Mouse (Mus musculus): ENCODE results near the gene Phlda1.

Gene Phlda1

GRCm38 (mm10) chr10:111506926-111507459, 907 bp downstream of the Phlda1 start:
- DNase-seq: peak; percentile 43

DNA sequence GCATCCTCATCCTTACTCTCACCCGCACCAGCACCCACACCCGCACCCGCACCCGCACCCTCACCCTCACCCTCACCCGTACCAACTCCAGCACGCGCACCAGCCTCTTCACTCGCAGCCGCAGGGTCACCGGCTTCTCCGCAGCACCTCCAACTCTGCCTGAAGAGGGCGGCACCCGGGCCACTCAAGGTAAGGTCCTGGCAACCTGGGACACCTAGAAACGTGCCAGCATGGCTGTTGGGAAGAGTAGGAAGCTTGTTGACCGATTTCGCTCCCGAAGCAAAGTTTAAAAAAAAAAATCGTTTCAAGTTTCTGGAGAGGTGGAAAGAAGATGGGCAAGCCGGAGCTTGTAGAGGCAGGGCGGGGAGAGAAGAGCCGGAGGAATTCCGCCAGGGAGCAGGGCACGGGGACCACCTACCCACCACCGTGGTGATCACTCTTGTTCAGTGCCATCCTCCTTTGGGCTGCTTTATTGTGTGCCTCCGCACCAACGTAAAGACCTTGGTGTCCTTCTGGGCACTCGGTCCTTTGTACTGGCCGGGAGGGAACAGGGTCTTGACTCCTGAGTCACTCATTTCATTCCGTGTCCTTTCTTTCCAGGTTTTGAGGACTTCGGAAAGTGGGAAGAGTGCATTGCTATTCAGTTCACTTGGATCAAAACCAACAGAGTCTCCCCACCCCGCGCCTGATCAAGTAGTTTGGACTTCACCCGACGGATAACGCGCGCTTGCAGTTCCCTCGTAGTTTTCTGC, 1.6 kb downstream of the Phlda1 start:
- peak; percentile 70 for DNase-seq

GRCm38 (mm10) chr10:111508324-111509080, 2.4 kb downstream of the Phlda1 start:
- DNase-seq: no peak

DNA sequence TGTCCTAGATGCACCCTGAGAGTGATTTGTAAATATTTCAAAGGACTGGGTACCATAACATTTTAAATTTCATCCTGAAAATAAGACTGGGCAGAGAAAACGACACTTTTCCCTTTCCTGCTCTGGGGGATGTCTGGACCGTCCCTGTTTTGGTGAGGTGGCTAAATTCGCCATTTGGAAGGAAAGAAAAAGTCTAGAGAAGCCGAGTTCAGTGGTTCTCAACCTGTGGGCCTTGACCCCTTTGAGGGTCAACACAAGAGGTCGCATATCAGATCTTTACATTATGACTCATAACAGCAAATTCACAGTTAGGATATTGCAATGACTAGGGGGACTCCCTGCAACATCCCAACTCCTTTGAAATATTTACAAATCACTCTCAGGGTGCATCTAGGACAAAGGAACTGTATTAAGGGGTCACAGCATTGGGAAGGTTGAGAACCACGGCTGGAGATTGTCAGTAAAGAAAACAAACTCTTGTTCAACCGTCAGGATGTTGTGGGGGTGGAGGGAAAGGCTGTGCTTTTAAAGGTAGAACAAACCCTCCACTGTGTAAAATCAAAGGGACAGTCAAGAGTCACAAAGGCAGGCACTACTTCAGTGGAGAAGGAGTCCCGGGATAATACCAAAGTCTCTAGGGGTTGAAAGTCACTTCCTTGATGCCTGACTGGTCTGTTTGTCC, 3.2 kb downstream of the Phlda1 start:
- DNase-seq: no peak

- DNase-seq: no peak
Measured at GRCm38 (mm10) chr10:111509981-111510380, 3.9 kb downstream of the Phlda1 start.

GRCm38 (mm10) chr10:111510798-111511197, 4.7 kb downstream of the Phlda1 start:
- DNase-seq: no peak

DNA sequence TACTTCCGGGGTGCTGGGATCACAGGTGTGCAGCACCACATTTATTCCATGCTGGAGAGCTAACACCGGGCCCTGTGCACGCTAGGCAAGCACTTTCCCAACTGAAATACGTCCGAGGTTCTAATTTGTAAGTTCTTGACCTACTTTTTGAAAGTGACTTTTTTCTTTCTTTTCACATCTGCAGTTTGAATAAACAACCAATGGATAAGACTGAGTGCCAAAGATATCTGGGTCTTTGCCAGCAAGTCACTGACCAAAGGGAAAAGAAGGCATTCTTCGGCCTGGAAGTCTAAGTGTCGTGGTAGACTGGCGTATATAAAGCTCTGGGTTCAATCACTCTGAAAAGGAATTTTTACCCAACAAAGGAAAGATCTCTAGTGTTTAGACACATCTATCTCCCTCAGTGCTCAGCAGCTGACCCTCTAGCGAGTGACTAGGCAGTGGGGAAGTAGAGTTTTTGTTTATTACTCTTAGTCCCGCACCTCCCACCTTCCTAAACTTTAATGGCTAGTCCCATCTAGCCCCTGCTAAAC, 6.0 kb downstream of the Phlda1 start:
- no peak for DNase-seq

GRCm38 (mm10) chr10:111514282-111514885, 8.3 kb downstream of the Phlda1 start:
- no peak for DNase-seq

DNA sequence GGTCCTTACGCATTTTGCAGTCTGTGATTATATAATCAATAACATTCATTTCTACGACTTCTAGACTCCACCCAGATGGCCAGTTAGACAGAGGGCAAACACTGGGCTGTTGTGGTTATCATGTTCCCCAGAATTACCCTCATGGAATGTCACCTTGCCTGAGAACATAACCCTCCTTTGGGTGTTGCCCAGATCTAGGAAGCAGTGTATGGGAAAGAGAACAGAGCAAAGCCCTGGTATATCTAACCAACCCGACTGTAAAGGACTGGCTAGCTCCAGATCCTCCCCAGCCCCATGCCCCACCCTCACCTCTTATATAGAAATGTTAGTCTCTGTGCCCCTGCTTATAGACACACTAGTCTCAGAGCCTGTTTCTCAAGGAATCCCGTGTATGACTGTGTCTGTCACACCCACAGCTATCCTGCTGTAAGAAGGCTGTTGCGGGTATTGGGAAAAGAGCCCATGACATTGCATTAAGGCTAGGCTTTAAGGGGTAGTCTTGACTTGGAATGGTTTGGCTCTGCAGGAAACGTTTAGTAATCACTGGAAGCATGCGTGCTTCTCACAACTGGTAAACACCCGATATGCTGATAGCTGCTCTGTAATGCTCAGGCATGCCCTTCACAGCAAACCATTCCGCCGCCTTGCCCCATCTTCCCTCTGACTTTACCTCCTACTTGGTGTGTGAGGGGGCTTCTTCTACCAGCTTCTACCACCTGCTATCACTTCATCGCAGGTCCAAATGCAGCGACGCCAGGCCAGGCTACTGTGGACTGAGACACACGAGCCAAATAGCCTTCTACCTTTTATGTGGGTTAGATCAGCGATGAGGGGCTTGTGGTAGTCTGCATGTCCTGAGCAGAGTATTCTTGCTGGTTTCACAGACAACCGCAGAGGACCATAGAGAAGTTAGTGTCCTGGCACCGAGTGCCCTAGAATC, 9.3 kb downstream of the Phlda1 start:
- no peak for DNase-seq

DNA sequence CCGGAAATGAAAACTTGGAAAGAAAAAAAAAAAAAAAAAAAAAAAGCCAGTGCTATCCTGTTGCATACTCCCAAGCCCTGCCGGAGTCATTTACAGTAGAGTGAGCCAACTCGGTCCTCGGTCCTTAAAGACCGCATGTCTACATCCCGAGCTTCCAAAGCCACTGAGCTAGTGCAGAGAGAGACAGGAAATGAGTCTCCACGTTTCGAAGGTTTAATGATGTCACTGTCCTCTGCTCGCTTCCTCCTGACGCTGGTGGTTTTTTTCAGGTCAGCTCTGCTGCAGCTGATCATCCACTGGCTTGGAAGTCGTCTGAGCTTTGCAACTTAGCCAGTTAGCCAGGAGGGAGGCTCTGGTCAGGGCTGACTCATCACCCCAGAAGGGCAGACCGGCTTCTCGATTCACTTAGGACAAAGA, 10.1 kb downstream of the Phlda1 start:
- DNase-seq: no peak

- no peak for DNase-seq
Measured at GRCm38 (mm10) chr10:111516804-111517436, 10.8 kb downstream of the Phlda1 start.

DNA sequence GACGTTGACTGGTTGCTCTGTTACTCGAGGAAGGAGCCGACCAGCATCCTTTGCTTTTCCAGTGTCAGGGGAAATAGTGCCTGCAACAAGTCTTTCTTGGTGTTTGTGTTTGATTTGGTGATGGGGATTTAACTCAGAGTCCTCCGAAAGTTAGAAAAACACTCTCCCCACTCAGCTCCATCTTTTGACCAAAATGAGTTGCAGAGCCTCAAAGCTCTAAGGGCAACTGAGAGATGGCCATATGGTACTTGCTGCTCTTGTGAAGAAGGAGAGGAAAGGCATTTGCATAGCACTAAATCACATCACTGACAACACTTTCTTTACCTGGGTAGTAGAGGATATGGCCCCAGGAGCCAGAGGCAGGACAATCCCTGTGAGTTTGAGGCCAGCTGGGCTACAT, 12.3 kb downstream of the Phlda1 start:
- no peak for DNase-seq

- DNase-seq: peak; percentile 73
Measured at GRCm38 (mm10) chr10:111519620-111520370, 13.7 kb downstream of the Phlda1 start.

DNA sequence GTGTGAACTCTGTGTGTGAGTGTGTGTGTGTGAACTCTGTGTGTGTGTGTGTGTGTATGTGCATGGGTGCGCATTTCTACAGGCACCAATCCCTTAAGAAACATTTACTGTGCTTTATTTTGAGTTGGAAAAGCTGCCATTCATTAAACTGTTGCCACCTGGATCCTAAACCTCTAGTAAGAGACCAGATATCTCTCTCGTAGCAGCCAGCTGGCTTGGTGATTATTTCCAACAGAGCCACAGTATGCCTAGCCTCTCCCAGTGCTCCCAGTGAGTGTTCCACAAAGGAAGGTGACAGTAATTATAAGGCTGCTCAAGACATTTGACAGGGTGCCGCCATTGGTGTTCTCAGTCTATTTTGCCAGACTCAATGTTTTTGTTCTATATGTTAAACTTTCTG, 14.5 kb downstream of the Phlda1 start:
- DNase-seq: peak; percentile 71

- no peak for DNase-seq
Measured at GRCm38 (mm10) chr10:111521636-111522035, 15.6 kb downstream of the Phlda1 start.

GRCm38 (mm10) chr10:111522230-111522629, 16.1 kb downstream of the Phlda1 start:
- no peak for DNase-seq

- no peak for DNase-seq
Measured at GRCm38 (mm10) chr10:111523894-111524293, 17.8 kb downstream of the Phlda1 start.

- peak; percentile 82 for DNase-seq
Measured at GRCm38 (mm10) chr10:111527057-111527456, 21.0 kb downstream of the Phlda1 start.

DNA sequence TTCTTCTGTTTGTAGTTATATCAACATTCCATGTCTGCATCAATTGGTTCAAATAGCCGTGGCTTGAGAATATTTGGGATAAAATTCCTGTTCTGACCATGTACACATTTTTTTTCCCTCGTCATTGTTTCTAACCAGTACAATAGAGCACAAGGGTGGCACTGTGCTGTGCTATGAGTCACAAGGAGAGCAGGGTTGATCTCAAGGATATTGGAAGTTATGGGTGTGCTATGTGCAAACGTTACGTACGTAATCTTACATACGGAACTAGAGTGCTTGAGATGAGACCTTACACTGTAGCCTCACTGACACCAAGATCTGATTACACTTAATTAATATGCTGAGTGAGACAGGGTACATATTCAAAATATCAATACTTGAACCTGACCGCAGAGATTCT, 21.5 kb downstream of the Phlda1 start:
- DNase-seq: no peak

- DNase-seq: no peak
Measured at GRCm38 (mm10) chr10:111528283-111528682, 22.2 kb downstream of the Phlda1 start.
